Mouse (Mus musculus) CD4-positive, CD25-positive, alpha-beta regulatory T cell (primary cell): ENCODE data around the gene Zfp160. TPM values are rescaled to one million over a fixed set of nuclear protein-coding genes. Genes with fewer than 3 reads are reported as not detected.

Experiments used
- polyA plus RNA-seq: library from polyadenylated mRNA; unstranded; fragments of 100-300 nt; shearing (Covaris generic); gene quantifications from one replicate; pipeline ENCODE4 v1.2.1, GENCODE M21; 2017

Gene Zfp160
- polyA plus RNA-seq: 15.2 TPM

GRCm38 (mm10) chr17:21008382-21009331 is at the start of gene Zfp160:
Gene Zfp160, plus strand, starts transcription at chr17:21008903.

GRCm38 (mm10) chr17:20996364-20996763 is 12.3 kb upstream of the Zfp160 start, which contains the start of gene Vmn1r233:
Gene Vmn1r233, minus strand, starts transcription at chr17:20996464.

Other genes starting within 250 kb of the Zfp160 start
- gene Vmn1r228, start 222.7 kb upstream of the Zfp160 start, polyA plus RNA-seq: not detected
- gene Vmn1r229, start 197.3 kb upstream of the Zfp160 start, polyA plus RNA-seq: 0.02 TPM
- not detected for gene Vmn1r230, start 168.5 kb upstream of the Zfp160 start, polyA plus RNA-seq
- not detected for gene Vmn1r231, start 103.8 kb upstream of the Zfp160 start, polyA plus RNA-seq
- gene Vmn1r232, start 89.2 kb upstream of the Zfp160 start, polyA plus RNA-seq: not detected
- 279 TPM for gene Ppp2r1a, start 63.6 kb upstream of the Zfp160 start, polyA plus RNA-seq
- 0.04 TPM for gene Vmn1r233, start 12.4 kb upstream of the Zfp160 start, polyA plus RNA-seq
- gene Vmn1r234, start 217.2 kb downstream of the Zfp160 start, polyA plus RNA-seq: not detected
- not detected for gene Vmn1r235, start 247.5 kb downstream of the Zfp160 start, polyA plus RNA-seq